Mouse (Mus musculus): ENCODE measurements around the gene Ccni. TPM values are rescaled to one million over a fixed set of nuclear protein-coding genes. Genes with fewer than 3 reads are reported as not detected.

Gene Ccni
- polyA plus RNA-seq, 1 experiment from 2014 or later: 142 TPM

DNA sequence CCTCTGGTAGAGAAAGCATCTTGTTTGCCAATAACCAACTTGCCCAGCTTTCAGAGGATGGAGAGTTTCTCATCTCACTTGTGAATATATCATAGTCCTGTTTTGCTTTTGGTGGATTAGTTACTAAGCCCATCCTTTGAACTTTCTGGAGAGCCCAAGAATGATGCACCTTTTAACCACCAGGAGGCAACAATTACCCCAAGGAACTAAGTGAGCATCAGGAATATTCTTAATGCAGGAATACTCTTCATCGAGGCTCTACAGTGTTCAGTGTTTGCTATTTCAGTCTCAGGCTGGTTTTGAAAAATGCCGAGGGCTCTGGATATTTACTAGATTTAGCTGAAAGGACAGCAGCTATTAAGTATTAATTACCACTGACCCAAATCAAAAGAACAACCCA lies 26.0 kb downstream of the Ccni start:
- WGBS: 84% methylated on average over 2 of the region's 2 CpGs
- DNase-seq (ENCODE audit: low spot score) (no peak), ATAC-seq (ENCODE audit: insufficient read depth, low FRiP score, low TSS enrichment) (no peak)
- Histone ChIP-seq H3K4me2 (ENCODE audit: low read depth) (no peak overlapping the region), H3K36me3 (ENCODE audit: control insufficient read depth, insufficient read depth, low read length) (peaks cover 4% of the 10 kb centered on the region), H3K4me3 (ENCODE audit: low read depth, low read length) (no peak overlapping the region), H3K9ac (ENCODE audit: low read length) (no peak overlapping the region), H3K9me3 (ENCODE audit: control insufficient read depth, low read length) (no peaks in the 10 kb centered on the region), H3K4me1 (ENCODE audit: control insufficient read depth, insufficient read depth, low read length) (no peaks in the 10 kb centered on the region), H3K27me3 (ENCODE audit: control insufficient read depth, insufficient read depth, low read length) (no peaks in the 10 kb centered on the region), H3K27ac (ENCODE audit: low read depth, low read length) (no peak overlapping the region)

- no peak for ATAC-seq (ENCODE audit: insufficient read depth, low FRiP score, low TSS enrichment)
- Histone ChIP-seq H3K4me2 (ENCODE audit: low read depth) (no peak overlapping the region), H3K4me1 (ENCODE audit: control insufficient read depth, insufficient read depth, low read length) (no peaks in the 10 kb centered on the region), H3K36me3 (ENCODE audit: control insufficient read depth, insufficient read depth, low read length) (peaks cover 4% of the 10 kb centered on the region), H3K4me3 (ENCODE audit: low read depth, low read length) (no peak overlapping the region), H3K9ac (ENCODE audit: low read length) (no peak overlapping the region), H3K27me3 (ENCODE audit: control insufficient read depth, insufficient read depth, low read length) (no peaks in the 10 kb centered on the region), H3K9me3 (ENCODE audit: control insufficient read depth, low read length) (no peaks in the 10 kb centered on the region), H3K27ac (ENCODE audit: low read depth, low read length) (no peak overlapping the region)
- WGBS: 84% methylated on average over 6 of the region's 6 CpGs
- no peak for DNase-seq (ENCODE audit: low spot score)
These were observed 27.7 kb downstream of the Ccni start for GRCm38 (mm10) chr5:93178616-93179015.

DNA sequence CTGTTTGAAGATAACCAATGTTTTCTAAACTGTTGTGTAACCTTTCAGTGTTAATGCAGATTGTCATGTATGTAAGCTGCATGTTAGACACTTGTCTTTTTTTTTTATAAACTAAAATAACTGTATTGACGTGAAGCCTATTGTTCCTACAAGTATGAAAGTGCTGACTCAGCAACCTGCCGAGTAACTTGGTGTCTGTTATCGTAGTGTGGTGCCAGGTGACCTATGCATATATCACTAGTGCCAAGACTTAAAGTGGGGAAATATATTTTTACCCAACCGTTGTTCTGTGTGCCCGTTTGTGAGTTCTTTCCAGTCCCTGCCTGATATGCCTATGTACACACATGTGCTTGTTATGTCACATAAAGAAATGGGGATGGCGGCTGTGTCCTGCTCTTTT lies 31.6 kb downstream of the Ccni start:
- H3K4me2 ChIP-seq (ENCODE audit: low read depth): no peak overlapping the region
- H3K36me3 ChIP-seq (ENCODE audit: control insufficient read depth, insufficient read depth, low read length): peaks cover 2% of the 10 kb centered on the region
- H3K9me3 ChIP-seq (ENCODE audit: control insufficient read depth, low read length): no peaks in the 10 kb centered on the region
- H3K27ac ChIP-seq (ENCODE audit: low read depth, low read length): no peak overlapping the region
- WGBS: 91% methylated on average over 6 of the region's 6 CpGs
- H3K4me1 ChIP-seq (ENCODE audit: control insufficient read depth, insufficient read depth, low read length): no peaks in the 10 kb centered on the region
- H3K4me3 ChIP-seq (ENCODE audit: low read depth, low read length): no peak overlapping the region
- no peak for DNase-seq (ENCODE audit: low spot score)
- no peak for ATAC-seq (ENCODE audit: insufficient read depth, low FRiP score, low TSS enrichment)
- H3K9ac ChIP-seq (ENCODE audit: low read length): no peak overlapping the region
- no peaks in the 10 kb centered on the region for H3K27me3 ChIP-seq (ENCODE audit: control insufficient read depth, insufficient read depth, low read length)

GRCm38 (mm10) chr5:93172536-93172935 lies 33.8 kb downstream of the Ccni start:
- DNase-seq (ENCODE audit: low spot score): no peak

DNA sequence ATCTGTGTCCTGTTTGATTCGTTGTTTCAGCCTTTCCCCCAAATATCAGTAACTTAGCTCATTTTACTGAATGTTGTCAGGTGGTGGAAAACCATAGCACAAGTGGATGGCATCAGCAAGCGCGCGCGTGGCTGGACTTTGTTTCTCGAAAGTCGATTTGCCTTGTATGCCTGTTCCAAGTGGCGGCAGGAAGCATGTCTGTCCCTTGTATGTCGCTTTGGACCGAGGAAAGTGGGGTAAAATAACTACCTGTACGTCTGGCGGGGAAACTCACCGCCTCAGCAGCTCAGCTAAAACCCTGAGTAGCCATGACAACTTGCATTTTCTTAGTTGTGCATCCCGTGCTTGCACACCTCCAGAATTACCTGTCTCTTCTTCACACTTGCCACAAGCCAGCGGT lies 34.9 kb downstream of the Ccni start:
- 97% methylated on average over 15 of the region's 15 CpGs for WGBS
- Histone ChIP-seq H3K4me2 (ENCODE audit: low read depth) (no peak overlapping the region), H3K36me3 (ENCODE audit: control insufficient read depth, insufficient read depth, low read length) (peaks cover 4% of the 10 kb centered on the region), H3K9ac (ENCODE audit: low read length) (no peak overlapping the region), H3K4me3 (ENCODE audit: low read depth, low read length) (no peak overlapping the region), H3K4me1 (ENCODE audit: control insufficient read depth, insufficient read depth, low read length) (no peaks in the 10 kb centered on the region), H3K27ac (ENCODE audit: low read depth, low read length) (no peak overlapping the region), H3K9me3 (ENCODE audit: control insufficient read depth, low read length) (no peaks in the 10 kb centered on the region), H3K27me3 (ENCODE audit: control insufficient read depth, insufficient read depth, low read length) (no peaks in the 10 kb centered on the region)
- no peak for ATAC-seq (ENCODE audit: insufficient read depth, low FRiP score, low TSS enrichment)
- DNase-seq (ENCODE audit: low spot score): no peak

More at GRCm38 (mm10) chr5:93172536-93172935, 33.8 kb downstream of the Ccni start:
- no peak overlapping the region for H3K27ac ChIP-seq (ENCODE audit: low read depth, low read length)
- ATAC-seq (ENCODE audit: insufficient read depth, low FRiP score, low TSS enrichment): no peak
- no peak overlapping the region for H3K4me2 ChIP-seq (ENCODE audit: low read depth)
- H3K27me3 ChIP-seq (ENCODE audit: control insufficient read depth, insufficient read depth, low read length): no peaks in the 10 kb centered on the region
- no peak overlapping the region for H3K9ac ChIP-seq (ENCODE audit: low read length)
- H3K4me1 ChIP-seq (ENCODE audit: control insufficient read depth, insufficient read depth, low read length): no peaks in the 10 kb centered on the region
- H3K36me3 ChIP-seq (ENCODE audit: control insufficient read depth, insufficient read depth, low read length): peaks cover 2% of the 10 kb centered on the region
- no peaks in the 10 kb centered on the region for H3K9me3 ChIP-seq (ENCODE audit: control insufficient read depth, low read length)
- WGBS: 88% methylated on average over 6 of the region's 6 CpGs
- H3K4me3 ChIP-seq (ENCODE audit: low read depth, low read length): no peak overlapping the region

- Histone ChIP-seq H3K27ac (ENCODE audit: low read depth, low read length) (no peak overlapping the region), H3K9ac (ENCODE audit: low read length) (no peak overlapping the region), H3K9me3 (ENCODE audit: control insufficient read depth, low read length) (no peaks in the 10 kb centered on the region), H3K36me3 (ENCODE audit: control insufficient read depth, insufficient read depth, low read length) (peaks cover 7% of the 10 kb centered on the region), H3K4me1 (ENCODE audit: control insufficient read depth, insufficient read depth, low read length) (no peaks in the 10 kb centered on the region), H3K4me3 (ENCODE audit: low read depth, low read length) (no peak overlapping the region), H3K4me2 (ENCODE audit: low read depth) (no peak overlapping the region), H3K27me3 (ENCODE audit: control insufficient read depth, insufficient read depth, low read length) (no peaks in the 10 kb centered on the region)
- ATAC-seq (ENCODE audit: insufficient read depth, low FRiP score, low TSS enrichment) (no peak), DNase-seq (ENCODE audit: low spot score) (no peak)
- 89% methylated on average over 6 of the region's 6 CpGs for WGBS
These were observed 37.6 kb downstream of the Ccni start for GRCm38 (mm10) chr5:93168654-93169053.

DNA sequence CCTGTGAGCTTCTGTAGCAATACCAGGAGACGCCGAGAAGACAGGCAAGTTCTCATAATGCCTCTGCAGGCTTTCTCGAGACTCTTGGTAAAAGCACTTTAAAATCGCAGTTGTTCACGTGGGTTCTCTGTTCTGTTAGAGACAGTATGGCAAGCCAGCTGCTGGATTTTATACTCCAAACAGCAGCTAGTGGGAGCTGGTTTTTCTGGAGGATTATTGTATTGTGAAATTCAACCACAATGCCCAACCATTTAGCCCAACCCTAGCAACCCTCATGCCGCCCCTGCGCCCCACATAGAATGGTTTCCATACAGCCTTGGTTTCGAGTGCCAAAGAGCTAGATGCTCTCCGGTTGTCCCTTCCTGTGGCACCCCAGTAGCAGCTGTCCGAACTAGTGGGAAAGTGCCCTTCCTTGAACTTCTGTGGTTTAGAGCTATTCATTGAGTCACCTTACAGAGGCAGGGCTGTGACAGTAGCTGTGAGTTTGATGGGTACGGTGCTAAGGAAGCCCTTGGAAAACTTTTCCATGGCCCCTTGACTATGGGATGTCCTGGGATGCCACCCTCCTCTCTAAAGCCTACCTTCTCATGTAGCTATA lies 38.3 kb downstream of the Ccni start:
- Histone ChIP-seq H3K36me3 (ENCODE audit: control insufficient read depth, insufficient read depth, low read length) (peaks cover 7% of the 10 kb centered on the region), H3K4me2 (ENCODE audit: low read depth) (no peak overlapping the region), H3K9me3 (ENCODE audit: control insufficient read depth, low read length) (no peaks in the 10 kb centered on the region), H3K4me1 (ENCODE audit: control insufficient read depth, insufficient read depth, low read length) (no peaks in the 10 kb centered on the region), H3K4me3 (ENCODE audit: low read depth, low read length) (no peak overlapping the region), H3K27ac (ENCODE audit: low read depth, low read length) (no peak overlapping the region), H3K9ac (ENCODE audit: low read length) (no peak overlapping the region), H3K27me3 (ENCODE audit: control insufficient read depth, insufficient read depth, low read length) (no peaks in the 10 kb centered on the region)
- no peak for DNase-seq (ENCODE audit: low spot score)
- 94% methylated on average over 11 of the region's 11 CpGs for WGBS
- ATAC-seq (ENCODE audit: insufficient read depth, low FRiP score, low TSS enrichment): no peak

DNA sequence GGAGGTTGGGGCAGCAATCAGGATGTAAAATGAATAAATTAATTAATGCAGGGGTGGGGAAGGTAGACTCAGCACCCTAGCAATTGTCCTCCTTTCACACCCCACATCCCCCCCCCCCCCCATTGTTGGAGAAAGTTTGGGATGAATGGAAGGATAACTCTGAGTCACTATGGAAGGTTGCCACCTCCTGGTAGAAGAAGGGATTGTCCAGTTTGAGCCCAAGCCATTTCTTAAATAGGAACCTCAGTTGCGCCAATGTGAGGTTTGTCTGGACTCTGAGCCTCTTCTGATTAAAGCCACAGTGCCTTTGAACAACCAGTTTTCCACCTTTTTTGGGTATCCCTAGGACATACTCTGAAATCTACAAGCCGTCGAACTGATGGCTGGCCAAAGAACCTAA lies 42.8 kb downstream of the Ccni start:
- Histone ChIP-seq H3K9ac (ENCODE audit: low read length) (no peak overlapping the region), H3K4me1 (ENCODE audit: control insufficient read depth, insufficient read depth, low read length) (no peaks in the 10 kb centered on the region), H3K4me3 (ENCODE audit: low read depth, low read length) (no peak overlapping the region), H3K9me3 (ENCODE audit: control insufficient read depth, low read length) (no peaks in the 10 kb centered on the region), H3K36me3 (ENCODE audit: control insufficient read depth, insufficient read depth, low read length) (peaks cover 17% of the 10 kb centered on the region), H3K4me2 (ENCODE audit: low read depth) (no peak overlapping the region), H3K27me3 (ENCODE audit: control insufficient read depth, insufficient read depth, low read length) (no peaks in the 10 kb centered on the region), H3K27ac (ENCODE audit: low read depth, low read length) (no peak overlapping the region)
- WGBS: 87% methylated on average over 3 of the region's 3 CpGs
- no peak; the same call in 1 of the 2 replicates for ATAC-seq (ENCODE audit: insufficient read depth, low FRiP score, low TSS enrichment)
- DNase-seq (ENCODE audit: low spot score): peak; percentile 43

DNA sequence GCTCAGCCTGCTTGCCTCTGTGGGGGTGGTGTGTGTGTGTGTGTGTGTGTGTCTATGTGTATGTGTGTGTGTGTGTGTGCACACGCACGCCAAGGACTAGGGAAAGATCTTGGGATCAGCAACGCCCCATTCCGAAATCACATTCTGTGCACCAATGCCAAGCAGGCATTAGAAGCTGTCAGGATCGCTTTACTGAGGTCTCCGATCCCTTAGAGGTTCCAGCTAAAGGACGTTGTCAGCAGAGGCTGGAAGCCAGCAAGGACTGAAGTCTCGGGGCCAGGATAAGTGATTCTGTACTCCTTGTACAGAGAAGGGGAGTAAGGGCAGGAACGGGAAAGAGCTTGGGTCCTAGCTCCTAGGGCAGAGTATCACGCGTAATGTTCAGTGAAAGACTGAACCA lies 51.9 kb downstream of the Ccni start:
- peaks cover 6% of the 10 kb centered on the region; the same call in 1 of the 2 replicates for H3K4me1 ChIP-seq (ENCODE audit: control insufficient read depth, insufficient read depth, low read length)
- no peak for DNase-seq (ENCODE audit: low spot score)
- H3K27me3 ChIP-seq (ENCODE audit: control insufficient read depth, insufficient read depth, low read length): no peaks in the 10 kb centered on the region
- no peak overlapping the region for H3K4me2 ChIP-seq (ENCODE audit: low read depth)
- no peak for ATAC-seq (ENCODE audit: insufficient read depth, low FRiP score, low TSS enrichment)
- no peaks in the 10 kb centered on the region for H3K9me3 ChIP-seq (ENCODE audit: control insufficient read depth, low read length)
- no peak overlapping the region for H3K27ac ChIP-seq (ENCODE audit: low read depth, low read length)
- H3K4me3 ChIP-seq (ENCODE audit: low read depth, low read length): no peak overlapping the region
- H3K36me3 ChIP-seq (ENCODE audit: control insufficient read depth, insufficient read depth, low read length): peaks cover 14% of the 10 kb centered on the region
- H3K9ac ChIP-seq (ENCODE audit: low read length): no peak overlapping the region
- 90% methylated on average over 11 of the region's 11 CpGs for WGBS
